Mouse (Mus musculus): ENCODE measurements around the gene Ltbp2. TPM values are rescaled to one million over a fixed set of nuclear protein-coding genes. Genes with fewer than 3 reads are reported as not detected.

Ltbp2 gene
- polyA plus RNA-seq, 1 experiment: 182 TPM

DNA sequence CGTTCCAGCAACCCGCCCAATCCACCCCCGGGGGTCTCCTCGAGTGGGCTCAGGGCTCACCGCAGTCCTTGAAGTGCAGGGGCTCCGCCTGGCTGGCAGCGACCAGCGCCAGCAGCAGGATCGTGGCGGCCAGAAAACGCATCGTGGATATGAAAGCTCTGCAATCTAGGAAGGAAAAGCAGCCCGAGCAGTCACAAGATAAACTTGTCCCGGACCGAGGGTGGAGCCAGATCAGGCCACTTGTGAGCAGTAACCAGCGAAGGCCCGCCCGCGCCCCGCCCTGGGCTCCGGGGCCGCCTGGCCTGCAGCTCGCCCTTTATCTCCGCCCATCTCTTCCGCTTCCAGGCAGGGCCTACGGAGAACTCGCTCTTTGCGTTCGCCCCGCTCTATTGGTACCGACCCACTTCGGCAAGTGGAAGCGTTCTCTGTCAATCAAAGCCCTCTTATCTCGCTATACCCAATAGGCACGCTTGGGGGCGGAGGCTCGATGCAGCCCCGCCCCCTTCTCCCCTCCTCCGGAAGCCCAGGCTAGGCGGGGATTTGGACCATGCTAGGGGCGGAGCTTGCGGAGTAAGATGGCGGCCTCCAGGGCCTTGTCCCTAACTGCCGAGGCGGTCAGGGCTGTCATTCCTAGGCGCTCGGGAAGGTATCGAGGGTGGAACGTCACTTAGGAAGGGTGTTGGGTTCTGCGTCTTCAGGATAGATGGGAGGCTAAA lies 103.4 kb downstream of the Ltbp2 start, which contains the start of the genes Npc2 and Isca2:
Gene Npc2 (minus strand): TSS at position 427 of the 716 bp plus-strand sequence.
Gene Isca2 (plus strand): TSS at position 526 of the 716 bp plus-strand sequence.
- TF ChIP-seq CTCF (IDR thresholded peaks at IDR 0.05; ENCODE audit: borderline replicate concordance, insufficient read depth, low read length): no peak
- TF ChIP-seq POLR2A (IDR thresholded peaks at IDR 0.05; ENCODE audit: low read depth, low read length): peak; percentile 99
- Histone ChIP-seq H3K4me3 (ENCODE audit: insufficient read depth, low read length) (peak within 1 kb of the TSS; percentile 92), H3K27ac (ENCODE audit: insufficient read depth, low read length) (peak within 1 kb of the TSS; percentile 85), H3K4me1 (ENCODE audit: control insufficient read depth, insufficient read depth, low read length) (0 out of 2 replicates have a peak, but pooled peaks cover 6% of the 10 kb centered on the region)

DNA sequence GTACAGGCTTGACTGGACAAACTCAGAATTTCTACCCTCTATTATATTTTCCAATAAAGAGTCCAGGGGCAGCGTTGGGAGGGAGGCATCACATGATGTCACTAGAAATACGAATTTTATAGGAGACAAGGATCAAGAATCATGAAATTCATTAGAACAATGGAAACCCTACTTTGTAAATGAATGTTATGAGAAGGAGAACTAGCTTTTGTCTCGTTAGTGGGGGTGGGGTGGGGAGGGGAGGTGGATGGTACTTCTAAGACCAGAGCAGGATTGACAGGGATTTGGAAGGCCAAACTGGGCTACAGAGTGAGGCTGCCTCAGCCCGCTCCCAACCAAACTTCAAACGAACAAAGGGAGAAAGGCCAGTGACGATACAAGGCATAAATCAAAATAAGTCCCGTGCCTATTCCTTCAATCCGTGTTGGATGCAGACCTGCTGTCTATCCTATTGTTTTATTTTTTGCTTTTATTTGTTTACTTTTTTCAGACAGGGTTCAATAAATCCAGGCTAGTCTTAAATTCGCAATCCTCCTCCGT lies 104.3 kb downstream of the Ltbp2 start:
- TF ChIP-seq POLR2A (IDR thresholded peaks at IDR 0.05; ENCODE audit: low read depth, low read length): no peak
- H3K4me1 ChIP-seq (ENCODE audit: control insufficient read depth, insufficient read depth, low read length): peaks cover 11% of the 10 kb centered on the region; the same call in 1 of the 2 replicates
- H3K27ac ChIP-seq (ENCODE audit: insufficient read depth, low read length): peak overlapping the region; percentile 85

DNA sequence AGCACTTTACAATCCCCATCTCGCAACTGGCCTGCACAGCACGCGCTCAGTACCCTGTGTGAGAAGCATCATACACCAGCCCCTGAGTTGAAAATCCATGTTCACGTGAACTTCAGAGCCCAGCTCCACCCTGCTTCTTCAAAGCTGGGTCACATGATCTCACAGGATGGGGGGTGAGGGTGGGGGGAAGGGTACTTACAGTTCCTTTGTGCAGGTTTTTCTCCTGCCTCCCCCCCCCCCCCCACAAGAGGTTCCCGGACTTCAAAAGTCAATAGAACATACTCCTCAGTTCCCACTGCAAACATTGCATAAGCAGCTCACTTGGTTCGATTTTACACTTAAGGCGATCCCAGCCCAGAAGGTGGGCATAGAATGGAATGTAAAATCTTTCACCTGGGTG lies 106.7 kb downstream of the Ltbp2 start:
- TF ChIP-seq POLR2A (IDR thresholded peaks at IDR 0.05; ENCODE audit: low read depth, low read length): no peak
- Histone ChIP-seq H3K4me3 (ENCODE audit: insufficient read depth, low read length) (no peak overlapping the region), H3K27ac (ENCODE audit: insufficient read depth, low read length) (no peak overlapping the region), H3K4me1 (ENCODE audit: control insufficient read depth, insufficient read depth, low read length) (peaks cover 26% of the 10 kb centered on the region; the same call in 1 of the 2 replicates)

More for the DNA sequence above, 104.3 kb downstream of the Ltbp2 start:
- peak overlapping the region; percentile 92 for H3K4me3 ChIP-seq (ENCODE audit: insufficient read depth, low read length)

DNA sequence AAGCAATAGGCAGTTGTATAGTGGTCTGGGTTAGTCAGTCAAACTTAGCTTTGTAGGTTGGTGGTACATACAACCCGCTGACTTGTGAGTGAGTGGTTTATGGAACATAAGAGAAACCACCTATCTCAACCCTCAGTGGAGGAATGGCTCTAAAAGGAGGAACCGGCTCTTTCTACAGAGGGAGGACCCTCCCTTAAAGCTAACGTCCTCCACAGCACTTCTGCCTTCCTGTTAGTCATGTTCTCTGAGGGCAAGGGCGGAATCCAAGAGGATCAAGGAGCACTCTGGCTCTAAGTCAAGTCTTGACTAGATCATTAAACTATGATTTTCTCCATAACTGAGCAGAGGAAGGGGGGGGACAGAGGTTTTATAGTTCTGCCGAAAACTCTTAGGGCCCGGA lies 108.8 kb downstream of the Ltbp2 start:
- H3K4me1 ChIP-seq (ENCODE audit: control insufficient read depth, insufficient read depth, low read length): peaks cover 32% of the 10 kb centered on the region
- H3K27ac ChIP-seq (ENCODE audit: insufficient read depth, low read length): peak overlapping the region; percentile 12; the same call in 1 of the 2 replicates
- H3K4me3 ChIP-seq (ENCODE audit: insufficient read depth, low read length): no peak overlapping the region
- TF ChIP-seq POLR2A (IDR thresholded peaks at IDR 0.05; ENCODE audit: low read depth, low read length): no peak
- TF ChIP-seq CTCF (IDR thresholded peaks at IDR 0.05; ENCODE audit: borderline replicate concordance, insufficient read depth, low read length): no peak

DNA sequence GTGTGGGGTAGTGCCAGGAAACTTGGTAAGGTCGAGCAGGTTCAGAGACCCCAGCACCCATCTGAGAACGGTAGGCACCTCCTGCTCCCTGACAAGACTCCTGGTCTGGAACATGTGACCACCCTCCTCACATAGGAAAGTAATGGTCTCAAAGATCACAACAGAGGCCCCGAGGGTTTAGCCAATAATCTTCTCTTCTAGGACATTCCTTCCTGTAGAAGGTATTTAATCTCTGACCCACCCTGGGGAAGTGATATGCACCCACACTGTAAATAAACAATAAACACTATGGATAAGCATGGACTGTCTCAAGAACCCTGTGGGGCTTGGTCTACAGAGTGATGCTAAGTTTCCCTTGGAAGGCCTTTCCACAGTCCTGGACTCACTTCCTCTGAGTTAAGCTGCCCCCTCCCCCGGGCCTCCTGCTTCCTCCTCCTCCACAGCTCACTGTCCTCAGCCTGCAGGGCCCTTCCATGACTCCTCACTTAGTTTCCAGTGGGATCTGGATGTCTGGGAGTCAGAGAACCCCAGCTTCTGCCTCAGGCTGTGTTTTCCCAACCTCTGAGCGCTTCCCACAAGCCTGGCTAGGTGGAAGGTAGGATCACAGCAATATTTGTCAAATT lies 110.1 kb downstream of the Ltbp2 start:
- 0 out of 2 replicates have a peak overlapping the region, but pooled peaks have one; percentile 0 for H3K27ac ChIP-seq (ENCODE audit: insufficient read depth, low read length)
- H3K4me3 ChIP-seq (ENCODE audit: insufficient read depth, low read length): no peak overlapping the region
- TF ChIP-seq CTCF (IDR thresholded peaks at IDR 0.05; ENCODE audit: borderline replicate concordance, insufficient read depth, low read length): no peak
- TF ChIP-seq POLR2A (IDR thresholded peaks at IDR 0.05; ENCODE audit: low read depth, low read length): no peak
- H3K4me1 ChIP-seq (ENCODE audit: control insufficient read depth, insufficient read depth, low read length): peaks cover 33% of the 10 kb centered on the region

DNA sequence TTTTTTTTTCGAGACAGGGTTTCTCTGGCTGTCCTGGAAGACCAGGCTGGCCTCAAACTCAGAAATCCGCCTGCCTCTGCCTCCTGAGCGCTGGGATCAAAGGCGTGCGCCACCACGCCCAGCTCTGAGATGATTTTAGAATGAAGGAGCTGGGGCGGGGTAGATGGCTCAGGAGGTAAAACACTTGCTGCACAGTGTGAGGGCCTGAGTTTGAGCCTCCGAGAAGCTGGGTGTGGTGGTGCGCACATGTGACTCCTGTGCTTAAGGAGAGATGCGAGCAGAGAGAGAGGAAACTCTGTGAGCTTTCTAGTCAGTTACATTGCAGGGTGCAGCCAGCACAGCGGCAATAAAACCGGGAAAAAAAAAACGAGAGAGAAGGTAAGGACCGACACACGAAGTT lies 110.8 kb downstream of the Ltbp2 start:
- Histone ChIP-seq H3K4me1 (ENCODE audit: control insufficient read depth, insufficient read depth, low read length) (peaks cover 32% of the 10 kb centered on the region), H3K27ac (ENCODE audit: insufficient read depth, low read length) (0 out of 2 replicates have a peak overlapping the region, but pooled peaks have one; percentile 38), H3K4me3 (ENCODE audit: insufficient read depth, low read length) (no peak overlapping the region)
- TF ChIP-seq CTCF (IDR thresholded peaks at IDR 0.05; ENCODE audit: borderline replicate concordance, insufficient read depth, low read length) (no peak), POLR2A (IDR thresholded peaks at IDR 0.05; ENCODE audit: low read depth, low read length) (no peak)

DNA sequence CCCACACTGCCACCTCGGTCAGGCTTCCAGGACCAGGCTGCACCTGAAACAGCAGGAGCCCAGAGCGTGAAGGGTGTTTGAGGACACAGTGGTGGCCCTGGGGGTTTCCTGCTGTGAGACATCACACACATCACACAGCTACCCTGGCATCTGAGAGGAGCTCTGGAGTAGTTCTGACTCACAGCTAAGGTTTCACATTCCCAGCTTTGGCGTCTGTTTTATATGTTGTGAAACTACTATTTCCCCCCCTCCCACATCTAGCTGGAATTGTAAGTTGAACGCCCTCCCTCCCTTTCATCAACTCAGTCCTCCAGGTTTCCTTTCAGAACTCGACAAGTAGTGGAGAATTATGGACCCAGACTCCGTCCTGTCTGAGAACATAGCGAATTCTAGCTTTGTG lies 111.6 kb downstream of the Ltbp2 start:
- peak overlapping the region; percentile 38 for H3K27ac ChIP-seq (ENCODE audit: insufficient read depth, low read length)
- H3K4me1 ChIP-seq (ENCODE audit: control insufficient read depth, insufficient read depth, low read length): peaks cover 28% of the 10 kb centered on the region
- TF ChIP-seq CTCF (IDR thresholded peaks at IDR 0.05; ENCODE audit: borderline replicate concordance, insufficient read depth, low read length): no peak
- TF ChIP-seq POLR2A (IDR thresholded peaks at IDR 0.05; ENCODE audit: low read depth, low read length): no peak
- H3K4me3 ChIP-seq (ENCODE audit: insufficient read depth, low read length): no peak overlapping the region

DNA sequence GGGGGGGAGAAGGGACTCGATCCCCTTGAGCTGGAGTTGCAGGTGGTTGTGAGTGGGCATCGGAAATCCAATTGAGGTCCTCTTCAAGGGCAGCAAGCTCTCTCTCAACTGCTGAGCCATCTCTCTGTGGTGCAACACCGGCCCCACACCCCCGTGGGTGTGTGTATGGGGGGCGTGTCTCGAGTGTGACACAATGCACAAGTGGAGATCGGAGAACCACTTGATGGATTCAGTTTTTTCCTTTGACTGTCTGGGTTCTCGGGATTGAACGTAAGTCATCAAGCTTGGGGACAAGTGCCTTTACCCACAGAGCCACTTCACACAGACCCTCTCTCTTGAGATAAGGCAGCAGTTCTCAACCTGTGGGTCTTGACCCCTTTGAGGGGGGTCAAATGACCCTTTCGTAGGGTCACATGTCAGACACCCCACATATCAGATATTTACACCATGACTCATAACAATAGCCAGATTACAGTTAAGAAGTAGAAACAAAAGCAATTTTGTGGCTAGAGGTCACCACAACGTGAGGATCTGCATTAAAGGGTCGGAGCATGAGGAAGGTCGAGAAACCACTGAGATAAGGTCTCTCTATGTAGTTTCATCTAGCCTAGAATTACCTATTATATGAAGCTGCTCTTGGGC lies 112.6 kb downstream of the Ltbp2 start:
- Histone ChIP-seq H3K4me1 (ENCODE audit: control insufficient read depth, insufficient read depth, low read length) (peaks cover 28% of the 10 kb centered on the region), H3K4me3 (ENCODE audit: insufficient read depth, low read length) (no peak overlapping the region), H3K27ac (ENCODE audit: insufficient read depth, low read length) (no peak overlapping the region)
- no peak for TF ChIP-seq POLR2A (IDR thresholded peaks at IDR 0.05; ENCODE audit: low read depth, low read length)
- TF ChIP-seq CTCF (IDR thresholded peaks at IDR 0.05; ENCODE audit: borderline replicate concordance, insufficient read depth, low read length): no peak

DNA sequence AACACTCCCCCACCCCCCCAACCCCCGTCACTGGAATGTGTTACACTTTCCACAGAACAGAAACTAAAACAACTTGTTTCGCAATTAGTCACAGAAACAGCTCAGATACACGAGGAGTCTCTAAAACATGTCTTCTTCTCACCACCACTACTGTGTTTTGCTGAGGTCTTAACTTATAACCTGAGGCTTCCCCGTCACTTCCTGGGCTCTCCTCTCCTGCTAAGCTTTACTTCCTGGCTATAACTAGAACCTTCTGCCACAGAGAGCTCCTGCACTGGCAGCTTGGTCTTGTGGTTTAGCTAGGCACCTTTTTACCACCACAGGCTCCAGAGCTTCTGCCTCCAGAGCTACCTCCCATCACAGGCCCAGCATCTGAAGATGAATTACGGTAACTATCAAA lies 113.8 kb downstream of the Ltbp2 start:
- H3K27ac ChIP-seq (ENCODE audit: insufficient read depth, low read length): peak overlapping the region; percentile 16
- TF ChIP-seq POLR2A (IDR thresholded peaks at IDR 0.05; ENCODE audit: low read depth, low read length) (no peak), CTCF (IDR thresholded peaks at IDR 0.05; ENCODE audit: borderline replicate concordance, insufficient read depth, low read length) (no peak)
- H3K4me3 ChIP-seq (ENCODE audit: insufficient read depth, low read length): no peak overlapping the region
- H3K4me1 ChIP-seq (ENCODE audit: control insufficient read depth, insufficient read depth, low read length): peaks cover 27% of the 10 kb centered on the region
